Comparison of ENCODE assay signal across 15 mouse cellular contexts in genomic region chr15:81518031-81518430, GRCm38 (mm10).
"Had no signal": no experiment of that assay in that cellular context is flagged by ENCODE, and none has a peak within 500 bp of the region (broad histone marks: within the 10 kb centered on the region; RNA-seq: fewer than 3 reads in every experiment).

No protein-coding gene starts in this region.

- H3K36me3 ChIP-seq: limb, embryonic 12.5 days; limb, embryonic 15.5 days had no signal

- H3K9ac ChIP-seq: limb, embryonic 12.5 days; limb, embryonic 15.5 days; liver, embryonic 14.5 days; liver, postnatal 0 days; lung, embryonic 14.5 days had no signal

- ATAC-seq: liver, postnatal 0 days had no signal

- DNase-seq: kidney, adult 11 months; kidney, postnatal 14 days; kidney, postnatal 4 days; left cerebral cortex, postnatal 4 days; liver, postnatal 0 days; lung, embryonic 14.5 days; midbrain, embryonic 14.5 days; thymus, adult 2 months; thymus, postnatal 14 days had no signal

- H3K4me3 ChIP-seq: limb, embryonic 12.5 days; limb, embryonic 15.5 days; megakaryocyte, embryonic 14.5 days had no signal

- H3K27me3 ChIP-seq: limb, embryonic 12.5 days; limb, embryonic 15.5 days; megakaryocyte, embryonic 14.5 days had no signal

- H3K27ac ChIP-seq: limb, embryonic 12.5 days; limb, embryonic 15.5 days; liver, embryonic 14.5 days had no signal

- H3K9me3 ChIP-seq: limb, embryonic 12.5 days; limb, embryonic 15.5 days; megakaryocyte, embryonic 14.5 days had no signal

- H3K4me2 ChIP-seq: limb, embryonic 12.5 days; limb, embryonic 15.5 days; liver, embryonic 11.5 days; lung, embryonic 14.5 days; midbrain, embryonic 11.5 days had no signal
